Mouse (Mus musculus) megakaryocyte-erythroid progenitor cell, adult 5-6 weeks (primary cell): ENCODE measurements around the gene Cip2a. TPM values are rescaled to one million over a fixed set of nuclear protein-coding genes. Genes with fewer than 3 reads are reported as not detected.

ENCODE experiments used
- total RNA-seq, 2 experiments: library from RNA; stranded (forward) in 1 of 2; stranded (reverse) in 1 of 2; fragments of 200-1000, 215-1000 nt in 1 of 2; fragments of >200 nt in 1 of 2; fragmentation: Nextera tagmentation in 1 of 2; gene quantifications; 2 replicates each; pipeline ENCODE4 v1.2.3; 2014 to 2017

Cip2a gene
- total RNA-seq, 2 experiments from 2014 or later: 38.4 to 87.4 TPM

Other genes starting within 250 kb of the Cip2a start
- gene Trat1, start 222.2 kb upstream of the Cip2a start, total RNA-seq (2014; fragmentation: Nextera tagmentation): 0.33 and 2.9 TPM in 2 replicates
- 1.3 and 3.5 TPM in 2 replicates for gene Trat1, start 222.2 kb upstream of the Cip2a start, total RNA-seq (2017)
- gene Retnlb, start 177.3 kb upstream of the Cip2a start, total RNA-seq (2014; fragmentation: Nextera tagmentation): not detected in 2 replicates
- gene Retnlb, start 177.3 kb upstream of the Cip2a start, total RNA-seq (2017): not detected in 2 replicates
- gene Retnla, start 151.6 kb upstream of the Cip2a start, total RNA-seq (2014; fragmentation: Nextera tagmentation): not detected in 2 replicates
- not detected in 2 replicates for gene Retnla, start 151.6 kb upstream of the Cip2a start, total RNA-seq (2017)
- 8.7 TPM in 1 of 2 replicates, not detected in the other for gene Retnlg, start 121.6 kb upstream of the Cip2a start, total RNA-seq (2014; fragmentation: Nextera tagmentation)
- 2.9 TPM in 1 of 2 replicates, not detected in the other for gene Retnlg, start 121.6 kb upstream of the Cip2a start, total RNA-seq (2017)
- gene Dzip3, start within 50 bp of the Cip2a start, total RNA-seq (2014; fragmentation: Nextera tagmentation): 27.4 and 29.4 TPM in 2 replicates
- gene Dzip3, start within 50 bp of the Cip2a start, total RNA-seq (2017): 30.4 and 36.9 TPM in 2 replicates
- 0.40 TPM in 1 of 2 replicates, not detected in the other for gene Myh15, start 63.3 kb downstream of the Cip2a start, total RNA-seq (2014; fragmentation: Nextera tagmentation)
- not detected in 2 replicates for gene Myh15, start 63.3 kb downstream of the Cip2a start, total RNA-seq (2017)